Mouse (Mus musculus) limb, embryonic 11.5 days (tissue): ENCODE measurements around the gene Rsg1. TPM values are rescaled to one million over a fixed set of nuclear protein-coding genes. Genes with fewer than 3 reads are reported as not detected.

ENCODE experiments used
- polyA plus RNA-seq: library from polyadenylated mRNA; unstranded; fragments of >200 nt; fragmentation: Nextera tagmentation; extraction: Ambion mirVana; gene quantifications from 2 replicates; pipeline ENCODE4 v1.2.1, GENCODE M21; 2014

Rsg1 gene
- polyA plus RNA-seq, 1 experiment from 2014 or later = 5.3 TPM

Other genes starting within 250 kb of the Rsg1 start
- gene Atp13a2, start 227.1 kb upstream of the Rsg1 start, polyA plus RNA-seq = 27.8 and 28.7 TPM in 2 replicates
- 485 and 517 TPM in 2 replicates for gene Mfap2, start 203.5 kb upstream of the Rsg1 start, polyA plus RNA-seq
- gene Crocc, start 153.4 kb upstream of the Rsg1 start, polyA plus RNA-seq = 8.7 and 9.0 TPM in 2 replicates
- 65.0 and 71.0 TPM in 2 replicates for gene Necap2, start 135.6 kb upstream of the Rsg1 start, polyA plus RNA-seq
- gene Spata21, start 125.6 kb upstream of the Rsg1 start, polyA plus RNA-seq = 0.32 TPM in 1 of 2 replicates, not detected in the other
- gene Szrd1, start 74.2 kb upstream of the Rsg1 start, polyA plus RNA-seq = 30.5 and 39.1 TPM in 2 replicates
- 30.4 and 36.6 TPM in 2 replicates for gene Fbxo42, start 66.0 kb upstream of the Rsg1 start, polyA plus RNA-seq
- gene Arhgef19, start 25.5 kb downstream of the Rsg1 start, polyA plus RNA-seq = 4.6 and 5.2 TPM in 2 replicates
- gene Epha2, start 87.3 kb downstream of the Rsg1 start, polyA plus RNA-seq = 2.2 and 2.4 TPM in 2 replicates
- 0.34 and 0.57 TPM in 2 replicates for gene Fam131c, start 154.3 kb downstream of the Rsg1 start, polyA plus RNA-seq
- gene Clcnka, start 184.8 kb downstream of the Rsg1 start, polyA plus RNA-seq = 0.21 and 0.33 TPM in 2 replicates
- gene Clcnkb, start 202.1 kb downstream of the Rsg1 start, polyA plus RNA-seq = not detected in 2 replicates
- gene Hspb7, start 206.8 kb downstream of the Rsg1 start, polyA plus RNA-seq = 0.34 and 0.41 TPM in 2 replicates
- not detected in 2 replicates for gene Srarp, start 222.1 kb downstream of the Rsg1 start, polyA plus RNA-seq
- 44.2 and 49.2 TPM in 2 replicates for gene Zbtb17, start 230.7 kb downstream of the Rsg1 start, polyA plus RNA-seq